Mouse (Mus musculus): ENCODE results near the gene Sfmbt2.

DNA sequence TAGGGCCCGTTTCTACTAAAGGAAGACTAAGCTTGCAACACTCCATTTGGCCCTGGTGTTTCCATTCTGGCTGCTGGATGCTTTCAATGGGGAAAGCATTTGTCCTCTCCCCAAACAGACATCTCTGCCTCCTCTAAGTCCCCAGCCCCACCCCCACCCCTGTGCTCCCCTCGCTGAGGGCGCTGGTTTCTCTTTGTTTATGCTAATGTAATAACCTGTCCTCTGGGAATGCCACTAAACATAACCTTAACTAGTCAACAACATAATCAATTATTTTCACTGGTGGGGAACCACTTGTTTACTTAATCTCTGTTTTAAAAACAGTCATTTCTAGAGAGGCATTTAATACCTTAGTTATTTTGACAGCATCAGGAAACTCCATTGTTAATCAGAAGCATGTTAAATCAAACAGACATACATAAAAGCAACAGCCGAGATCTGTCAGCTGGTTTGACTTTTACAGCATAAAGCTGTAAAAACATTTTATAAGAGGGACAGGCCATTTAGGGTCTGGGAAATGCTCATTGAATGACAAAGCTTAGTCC is 20.0 kb upstream of the Sfmbt2 start:
- TF ChIP-seq CTCF (IDR thresholded peaks at IDR 0.05; ENCODE audit: low read depth) (no peak), EP300 (IDR thresholded peaks at IDR 0.05; ENCODE audit: low read depth) (no peak)
